Mouse (Mus musculus): ENCODE data around the gene Sumo2. TPM values are rescaled to one million over a fixed set of nuclear protein-coding genes. Genes with fewer than 3 reads are reported as not detected.
"Not testable (repeated sequence)": the region's sequence is repeated elsewhere in the genome, so short reads cannot be mapped to it uniquely, and the experiment has no call there.

The Sumo2 gene
- polyA plus RNA-seq, 1 experiment: 105 TPM

GRCm38 (mm10) chr11:115478296-115478938, 57.7 kb downstream of the Sumo2 start:
- peaks cover 45% of the 10 kb centered on the region for H3K4me1 ChIP-seq (replicated peaks; ENCODE audit: control insufficient read depth, insufficient read depth, low read length)
- TF ChIP-seq POLR2A (IDR thresholded peaks at IDR 0.05; ENCODE audit: control insufficient read depth, extremely low read depth, insufficient read depth, low read length, poor library complexity) (no peak), CTCF (IDR thresholded peaks at IDR 0.05; ENCODE audit: borderline replicate concordance, control insufficient read depth, extremely low read depth, insufficient read depth, low read length, poor library complexity) (no peak)
- H3K27ac ChIP-seq (ENCODE audit: control insufficient read depth, insufficient read depth, low read length): peak overlapping the region; percentile 22; the same call in 1 of the 2 replicates
- H3K4me3 ChIP-seq (ENCODE audit: control insufficient read depth, insufficient read depth, low read length): peak overlapping the region; percentile 37
- WGBS: 69% methylated on average over 9 of the region's 9 CpGs
- peaks cover 6% of the 10 kb centered on the region; the same call in 1 of the 2 replicates for H3K36me3 ChIP-seq (ENCODE audit: control insufficient read depth, insufficient read depth, low read length)
- H3K27me3 ChIP-seq (ENCODE audit: control insufficient read depth, insufficient read depth, low read length): no peaks in the 10 kb centered on the region
- no peak for DNase-seq

- Histone ChIP-seq H3K27ac (ENCODE audit: control insufficient read depth, insufficient read depth, low read length) (peak overlapping the region; percentile 59), H3K36me3 (ENCODE audit: control insufficient read depth, insufficient read depth, low read length) (peaks cover 17% of the 10 kb centered on the region; the same call in 1 of the 2 replicates), H3K4me1 (replicated peaks; ENCODE audit: control insufficient read depth, insufficient read depth, low read length) (peaks cover 53% of the 10 kb centered on the region), H3K4me3 (ENCODE audit: control insufficient read depth, insufficient read depth, low read length) (peak overlapping the region; percentile 27; the same call in 1 of the 2 replicates)
- WGBS: 40% methylated on average over 7 of the region's 7 CpGs
- DNase-seq; H3K27me3 ChIP-seq (ENCODE audit: control insufficient read depth, insufficient read depth, low read length): not testable (repeated sequence)
Observed at GRCm38 (mm10) chr11:115477388-115477787, 58.7 kb downstream of the Sumo2 start.

GRCm38 (mm10) chr11:115476630-115477029, 59.4 kb downstream of the Sumo2 start:
- Histone ChIP-seq H3K4me3 (ENCODE audit: control insufficient read depth, insufficient read depth, low read length) (peak overlapping the region; percentile 86), H3K27ac (ENCODE audit: control insufficient read depth, insufficient read depth, low read length) (peak overlapping the region; percentile 59), H3K36me3 (ENCODE audit: control insufficient read depth, insufficient read depth, low read length) (peaks cover 19% of the 10 kb centered on the region; the same call in 1 of the 2 replicates), H3K4me1 (replicated peaks; ENCODE audit: control insufficient read depth, insufficient read depth, low read length) (peaks cover 47% of the 10 kb centered on the region)
- WGBS: 65% methylated on average over 4 of the region's 4 CpGs
- H3K27me3 ChIP-seq (ENCODE audit: control insufficient read depth, insufficient read depth, low read length); DNase-seq: not testable (repeated sequence)

- Histone ChIP-seq H3K4me1 (replicated peaks; ENCODE audit: control insufficient read depth, insufficient read depth, low read length) (peaks cover 43% of the 10 kb centered on the region), H3K36me3 (ENCODE audit: control insufficient read depth, insufficient read depth, low read length) (peaks cover 19% of the 10 kb centered on the region; the same call in 1 of the 2 replicates), H3K4me3 (ENCODE audit: control insufficient read depth, insufficient read depth, low read length) (peak overlapping the region; percentile 86), H3K27me3 (ENCODE audit: control insufficient read depth, insufficient read depth, low read length) (no peaks in the 10 kb centered on the region), H3K27ac (ENCODE audit: control insufficient read depth, insufficient read depth, low read length) (peak overlapping the region; percentile 84)
- WGBS: under 1% methylated on average over 28 of the region's 28 CpGs
- TF ChIP-seq POLR2A (IDR thresholded peaks at IDR 0.05; ENCODE audit: control insufficient read depth, extremely low read depth, insufficient read depth, low read length, poor library complexity) (peak; percentile 35; the same call in 1 of the 2 replicates), CTCF (IDR thresholded peaks at IDR 0.05; ENCODE audit: borderline replicate concordance, control insufficient read depth, extremely low read depth, insufficient read depth, low read length, poor library complexity) (0 out of 2 replicates have a peak, but pooled peaks have one; percentile 35)
- DNase-seq: no peak
Observed at GRCm38 (mm10) chr11:115475758-115476237, 60.3 kb downstream of the Sumo2 start.

- H3K4me1 ChIP-seq (replicated peaks; ENCODE audit: control insufficient read depth, insufficient read depth, low read length): peaks cover 41% of the 10 kb centered on the region
- 5% methylated on average over 26 of the region's 26 CpGs for WGBS
- H3K27ac ChIP-seq (ENCODE audit: control insufficient read depth, insufficient read depth, low read length): peak within 1 kb of the TSS; percentile 84
- peaks cover 22% of the 10 kb centered on the region for H3K36me3 ChIP-seq (ENCODE audit: control insufficient read depth, insufficient read depth, low read length)
- peak within 1 kb of the TSS; percentile 86 for H3K4me3 ChIP-seq (ENCODE audit: control insufficient read depth, insufficient read depth, low read length)
- DNase-seq: peak; percentile 96
- no peaks in the 10 kb centered on the region for H3K27me3 ChIP-seq (ENCODE audit: control insufficient read depth, insufficient read depth, low read length)
- no peak for TF ChIP-seq CTCF (IDR thresholded peaks at IDR 0.05; ENCODE audit: borderline replicate concordance, control insufficient read depth, extremely low read depth, insufficient read depth, low read length, poor library complexity)
- no peak for TF ChIP-seq POLR2A (IDR thresholded peaks at IDR 0.05; ENCODE audit: control insufficient read depth, extremely low read depth, insufficient read depth, low read length, poor library complexity)
Observed at GRCm38 (mm10) chr11:115475025-115475757, 60.9 kb downstream of the Sumo2 start, which contains the start of gene Armc7. Armc7 (plus strand) TSS chr11:115475667.

GRCm38 (mm10) chr11:115473626-115474275, 62.3 kb downstream of the Sumo2 start:
- Histone ChIP-seq H3K4me3 (ENCODE audit: control insufficient read depth, insufficient read depth, low read length) (no peak overlapping the region), H3K36me3 (ENCODE audit: control insufficient read depth, insufficient read depth, low read length) (peaks cover 29% of the 10 kb centered on the region), H3K27ac (ENCODE audit: control insufficient read depth, insufficient read depth, low read length) (peak overlapping the region; percentile 23; the same call in 1 of the 2 replicates), H3K4me1 (replicated peaks; ENCODE audit: control insufficient read depth, insufficient read depth, low read length) (peaks cover 39% of the 10 kb centered on the region), H3K27me3 (ENCODE audit: control insufficient read depth, insufficient read depth, low read length) (no peaks in the 10 kb centered on the region)
- TF ChIP-seq POLR2A (IDR thresholded peaks at IDR 0.05; ENCODE audit: control insufficient read depth, extremely low read depth, insufficient read depth, low read length, poor library complexity) (no peak), CTCF (IDR thresholded peaks at IDR 0.05; ENCODE audit: borderline replicate concordance, control insufficient read depth, extremely low read depth, insufficient read depth, low read length, poor library complexity) (peak; percentile 60; the same call in 1 of the 2 replicates)
- peak; percentile 95 for DNase-seq
- WGBS: 26% methylated on average over 15 of the region's 15 CpGs

Other genes with a start within 250 kb of the Sumo2 start
- gene Fads6, start 238.6 kb downstream of the Sumo2 start, polyA plus RNA-seq (2012; rRNA removed): 1.6 and 2.1 TPM in 2 replicates
- 0.26 and 0.32 TPM in 2 replicates for gene Otop2, start 229.1 kb downstream of the Sumo2 start, polyA plus RNA-seq (2012; rRNA removed)
- gene Ush1g, start 214.2 kb downstream of the Sumo2 start, polyA plus RNA-seq (2012; rRNA removed): 0.05 and 0.11 TPM in 2 replicates
- 0.06 and 0.12 TPM in 2 replicates for gene Otop3, start 201.5 kb downstream of the Sumo2 start, polyA plus RNA-seq (2012; rRNA removed)
- 127 and 143 TPM in 2 replicates for gene Hid1, start 168.5 kb downstream of the Sumo2 start, polyA plus RNA-seq (2012; rRNA removed)
- gene Cdr2l, start 154.4 kb downstream of the Sumo2 start, polyA plus RNA-seq (2012; rRNA removed): 14.3 and 15.1 TPM in 2 replicates
- gene Mrpl58, start 132.5 kb downstream of the Sumo2 start, polyA plus RNA-seq (2012; rRNA removed): 144 and 166 TPM in 2 replicates
- 118 and 155 TPM in 2 replicates for gene Atp5h, start 116.3 kb downstream of the Sumo2 start, polyA plus RNA-seq (2012; rRNA removed)
- gene Kctd2, start 116.1 kb downstream of the Sumo2 start, polyA plus RNA-seq (2012; rRNA removed): 65.5 and 69.1 TPM in 2 replicates
- 0.79 and 0.80 TPM in 2 replicates for gene Trim80, start 95.7 kb downstream of the Sumo2 start, polyA plus RNA-seq (2012; rRNA removed)
- 446 and 456 TPM in 2 replicates for gene Slc16a5, start 73.8 kb downstream of the Sumo2 start, polyA plus RNA-seq (2012; rRNA removed)
- 86.1 and 91.3 TPM in 2 replicates for gene Armc7, start 60.6 kb downstream of the Sumo2 start, polyA plus RNA-seq (2012; rRNA removed)
- 122 and 145 TPM in 2 replicates for gene Nt5c, start 44.4 kb downstream of the Sumo2 start, polyA plus RNA-seq (2012; rRNA removed)
- 654 and 686 TPM in 2 replicates for gene Jpt1, start 21.9 kb downstream of the Sumo2 start, polyA plus RNA-seq (2012; rRNA removed)
- gene Nup85, start 28.2 kb upstream of the Sumo2 start, polyA plus RNA-seq (2012; rRNA removed): 114 and 136 TPM in 2 replicates
- gene Mrps7, start 67.6 kb upstream of the Sumo2 start, polyA plus RNA-seq (2012; rRNA removed): 24.5 and 25.0 TPM in 2 replicates
- gene Gga3, start 67.8 kb upstream of the Sumo2 start, polyA plus RNA-seq (2012; rRNA removed): 102 and 106 TPM in 2 replicates
- 188 and 215 TPM in 2 replicates for gene Mif4gd, start 76.7 kb upstream of the Sumo2 start, polyA plus RNA-seq (2012; rRNA removed)
- 98.5 and 98.6 TPM in 2 replicates for gene Slc25a19, start 92.0 kb upstream of the Sumo2 start, polyA plus RNA-seq (2012; rRNA removed)
- gene Grb2, start 172.3 kb upstream of the Sumo2 start, polyA plus RNA-seq (2012; rRNA removed): 81.7 and 82.8 TPM in 2 replicates
- gene Tmem94, start 229.2 kb upstream of the Sumo2 start, polyA plus RNA-seq (2012; rRNA removed): 84.7 and 91.9 TPM in 2 replicates

Measured in thymus, adult 2 months (tissue).